Mouse (Mus musculus) stomach, postnatal 0 days (tissue): Measurements from ENCODE around the gene Tedc1. TPM values are rescaled to one million over a fixed set of nuclear protein-coding genes. Genes with fewer than 3 reads are reported as not detected.

Experiments used
- ATAC-seq: fragments of 200-750 bp; cut with Nextera tagmentation; 2 replicates; pipeline ENCODE4 v1.8.0; 2017; ENCODE audit not compliant: low FRiP score, low TSS enrichment
- DNase-seq: peaks from one replicate; pipeline ENCODE4 v3.0.0-alpha.2; 2016; ENCODE audit warnings: low spot score
- H3K27ac ChIP-seq: fragments of 300-500 bp; sonication (generic); replicated peaks from 2 replicates; pipeline ENCODE4 v1.5.1; 2014; ENCODE audit warnings: mild to moderate bottlenecking, control low read depth
- H3K27me3 ChIP-seq: fragments of 300-500 bp; sonication (generic); 2 replicates; pipeline ENCODE4 v1.6.1; 2014; ENCODE audit warnings: low read length; ENCODE audit not compliant: control insufficient read depth, insufficient read depth
- H3K36me3 ChIP-seq: fragments of 300-500 bp; sonication (generic); 2 replicates; pipeline ENCODE4 v1.6.1; 2014; ENCODE audit warnings: low read length, mixed read lengths; ENCODE audit not compliant: control insufficient read depth, insufficient read depth
- H3K4me1 ChIP-seq: fragments of 300-500 bp; sonication (generic); replicated peaks from 2 replicates; pipeline ENCODE4 v1.6.1; 2014; ENCODE audit warnings: antibody characterized with exemption; ENCODE audit not compliant: control insufficient read depth, insufficient read depth
- H3K4me2 ChIP-seq: fragments of 300-500 bp; sonication (generic); replicated peaks from 2 replicates; pipeline ENCODE4 v1.6.1; 2014; ENCODE audit warnings: low read depth, mild to moderate bottlenecking, control low read depth, moderate library complexity
- H3K4me3 ChIP-seq: fragments of 300-500 bp; sonication (generic); 2 replicates; pipeline ENCODE4 v1.5.1; 2014; ENCODE audit warnings: low read depth, low read length, control low read depth
- H3K9ac ChIP-seq: fragments of 300-500 bp; sonication (generic); 2 replicates; pipeline ENCODE4 v1.6.1; 2014; ENCODE audit warnings: mild to moderate bottlenecking, low read length, control low read depth, mixed read lengths
- H3K9me3 ChIP-seq: fragments of 300-500 bp; sonication (generic); 2 replicates; pipeline ENCODE4 v1.6.1; 2016; ENCODE audit warnings: low read length; ENCODE audit not compliant: control insufficient read depth
- CTCF ChIP-seq: IDR thresholded peaks from 2 replicates; pipeline ENCODE4 v1.5.1; 2016; ENCODE audit warnings: antibody characterized with exemption, low read depth, mild to moderate bottlenecking, moderate library complexity
- EP300 ChIP-seq: optimal IDR thresholded peaks from 2 replicates; pipeline ENCODE3; 2016; ENCODE audit warnings: antibody characterized with exemption
- WGBS: fragments of 180-500 bp; shearing (Covaris S2); extraction: QIAGEN DNeasy Blood & Tissue Kit; methylation state at CpG from one replicate; pipeline ENCODE4 v1.1.7; 2014; 5-methylcytosine and 5-hydroxymethylcytosine counted together
- polyA plus RNA-seq: library from polyadenylated mRNA; unstranded; fragments of >200 nt; fragmentation: Nextera tagmentation; extraction: Ambion mirVana; gene quantifications from 2 replicates; pipeline ENCODE4 v1.2.1, GENCODE M21; 2015

Tedc1 gene
- polyA plus RNA-seq, 1 experiment from 2014 or later: 6.0 TPM

DNA sequence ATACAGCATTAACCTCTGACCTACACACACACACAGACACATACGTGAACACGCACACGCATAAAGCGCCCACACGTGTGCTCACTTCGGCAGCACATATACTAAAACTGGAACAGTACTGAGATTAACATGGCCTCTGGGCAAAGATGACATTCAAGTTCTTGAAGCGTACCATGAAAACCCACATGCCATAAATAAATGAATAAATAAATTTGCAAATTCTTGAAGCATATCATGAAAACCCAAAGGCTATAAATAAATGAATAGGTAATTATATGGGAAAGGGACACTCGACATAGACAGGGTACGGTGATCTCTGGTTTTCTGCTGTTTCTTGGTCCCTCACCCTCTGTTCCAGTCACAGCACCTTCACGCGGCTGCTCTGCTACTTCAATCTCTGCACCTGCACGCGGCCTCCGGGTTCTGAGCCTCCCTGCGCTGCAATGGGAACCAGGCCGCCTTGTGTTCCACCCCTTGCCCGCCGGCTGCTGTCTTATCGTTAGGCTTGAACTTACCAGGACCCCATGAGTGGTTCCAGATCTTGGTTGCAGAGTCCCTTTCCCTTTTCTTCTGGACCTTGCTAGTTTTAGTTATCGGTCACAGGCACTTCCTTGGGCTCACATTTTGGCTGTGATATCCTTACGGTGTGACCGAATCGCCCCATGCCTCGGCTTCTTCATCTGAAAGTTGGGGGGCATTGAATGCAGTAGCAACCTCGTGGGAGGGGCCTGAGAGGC is 58.0 kb downstream of the Tedc1 start:
- TF ChIP-seq EP300: no peak
- no peak for TF ChIP-seq CTCF
- no peak overlapping the region for H3K27ac ChIP-seq
- H3K9me3 ChIP-seq: no peaks in the 10 kb centered on the region
- 82% methylated on average over 25 of the region's 25 CpGs for WGBS
- H3K4me3 ChIP-seq: no peak overlapping the region
- no peak for DNase-seq
- ATAC-seq: no peak
- no peak overlapping the region for H3K4me2 ChIP-seq
- no peak overlapping the region for H3K9ac ChIP-seq
- no peaks in the 10 kb centered on the region for H3K27me3 ChIP-seq
- no peaks in the 10 kb centered on the region for H3K4me1 ChIP-seq
- no peaks in the 10 kb centered on the region for H3K36me3 ChIP-seq

DNA sequence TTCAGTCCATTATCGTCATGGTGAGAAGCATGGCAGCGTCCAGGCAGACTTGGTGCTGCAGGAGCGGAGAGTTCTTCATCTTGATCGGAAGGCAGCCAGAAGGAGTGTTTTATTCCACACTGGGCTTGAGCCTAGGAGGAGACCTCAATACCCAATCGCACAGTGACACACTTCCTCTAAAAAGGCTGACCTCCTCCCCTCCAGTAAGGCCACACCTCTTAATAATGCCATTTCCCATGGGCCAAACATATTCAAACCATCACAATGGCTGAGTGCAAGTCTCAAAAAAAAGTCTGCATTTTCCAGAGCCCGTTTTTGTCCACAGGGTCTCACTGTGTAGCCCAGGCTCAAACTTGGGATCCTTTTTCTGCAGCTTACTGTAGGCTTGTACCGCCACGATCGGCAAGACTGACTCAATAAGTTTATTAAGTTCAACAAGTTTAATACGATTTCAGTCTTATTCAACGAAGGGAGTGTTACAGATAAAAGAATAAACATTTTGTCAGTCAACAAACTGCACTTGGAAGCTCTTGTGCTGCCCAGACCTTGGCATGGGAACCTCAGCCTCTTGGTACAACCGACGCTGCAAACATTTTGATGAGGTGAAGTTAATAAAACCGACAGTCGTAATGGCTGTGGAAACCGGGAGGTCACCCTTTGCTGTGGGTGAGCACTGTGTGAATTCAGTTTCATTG is 58.9 kb downstream of the Tedc1 start:
- WGBS: 79% methylated on average over 16 of the region's 16 CpGs

More for the DNA sequence above, 58.9 kb downstream of the Tedc1 start:
- Histone ChIP-seq H3K4me2 (no peak overlapping the region), H3K27me3 (no peaks in the 10 kb centered on the region), H3K4me3 (no peak overlapping the region), H3K4me1 (no peaks in the 10 kb centered on the region), H3K27ac (no peak overlapping the region), H3K36me3 (no peaks in the 10 kb centered on the region), H3K9me3 (no peaks in the 10 kb centered on the region), H3K9ac (no peak overlapping the region)
- ATAC-seq (no peak), DNase-seq (no peak)
- TF ChIP-seq EP300 (no peak), CTCF (no peak)

Other genes with a start within 250 kb of the Tedc1 start
- 3.2 and 4.5 TPM in 2 replicates for gene Jag2, start 226.6 kb upstream of the Tedc1 start, polyA plus RNA-seq
- 78.6 and 82.7 TPM in 2 replicates for gene Nudt14, start 214.3 kb upstream of the Tedc1 start, polyA plus RNA-seq
- gene Btbd6, start 179.9 kb upstream of the Tedc1 start, polyA plus RNA-seq: 17.1 and 19.7 TPM in 2 replicates
- gene Brf1, start 155.7 kb upstream of the Tedc1 start, polyA plus RNA-seq: 22.3 and 27.6 TPM in 2 replicates
- gene Pacs2, start 141.9 kb upstream of the Tedc1 start, polyA plus RNA-seq: 4.1 and 5.1 TPM in 2 replicates
- gene Tex22, start 81.9 kb upstream of the Tedc1 start, polyA plus RNA-seq: not detected in 2 replicates
- gene Mta1, start 58.1 kb upstream of the Tedc1 start, polyA plus RNA-seq: 4.9 and 5.3 TPM in 2 replicates
- gene Crip2, start 16.2 kb upstream of the Tedc1 start, polyA plus RNA-seq: 106 and 112 TPM in 2 replicates
- gene Crip1, start 10.1 kb upstream of the Tedc1 start, polyA plus RNA-seq: 585 and 865 TPM in 2 replicates
- gene Tmem121, start 29.5 kb downstream of the Tedc1 start, polyA plus RNA-seq: 4.2 and 4.6 TPM in 2 replicates